Mouse (Mus musculus): ENCODE data around the gene Igf2bp1.

The Igf2bp1 gene

GRCm38 (mm10) chr11:96007516-96008235, 1.9 kb upstream of the Igf2bp1 start:
- no peak for DNase-seq (ENCODE audit: low read depth, low spot score)

GRCm38 (mm10) chr11:96006852-96007515, 1.2 kb upstream of the Igf2bp1 start:
- DNase-seq (ENCODE audit: low read depth, low spot score) = no peak

GRCm38 (mm10) chr11:96006367-96006851, 669 bp upstream of the Igf2bp1 start:
- DNase-seq (ENCODE audit: low read depth, low spot score) = no peak

- no peak for DNase-seq (ENCODE audit: low read depth, low spot score)
These were observed 842 bp downstream of the Igf2bp1 start for GRCm38 (mm10) chr11:96004793-96005402.

GRCm38 (mm10) chr11:96003969-96004792, 1.6 kb downstream of the Igf2bp1 start:
- no peak for DNase-seq (ENCODE audit: low read depth, low spot score)

GRCm38 (mm10) chr11:96003100-96003900, 2.4 kb downstream of the Igf2bp1 start:
- no peak for DNase-seq (ENCODE audit: low read depth, low spot score)

GRCm38 (mm10) chr11:95994151-95994550, 11.6 kb downstream of the Igf2bp1 start:
- DNase-seq (ENCODE audit: low read depth, low spot score) = no peak

- DNase-seq (ENCODE audit: low read depth, low spot score) = no peak
These were observed 14.6 kb downstream of the Igf2bp1 start for GRCm38 (mm10) chr11:95990886-95991708.

- DNase-seq (ENCODE audit: low read depth, low spot score) = no peak
These were observed 15.3 kb downstream of the Igf2bp1 start for GRCm38 (mm10) chr11:95990431-95990830.

GRCm38 (mm10) chr11:95989864-95990263, 15.9 kb downstream of the Igf2bp1 start:
- DNase-seq (ENCODE audit: low read depth, low spot score) = no peak

- DNase-seq (ENCODE audit: low read depth, low spot score) = no peak
These were observed 17.2 kb downstream of the Igf2bp1 start for GRCm38 (mm10) chr11:95988533-95988932.

DNA sequence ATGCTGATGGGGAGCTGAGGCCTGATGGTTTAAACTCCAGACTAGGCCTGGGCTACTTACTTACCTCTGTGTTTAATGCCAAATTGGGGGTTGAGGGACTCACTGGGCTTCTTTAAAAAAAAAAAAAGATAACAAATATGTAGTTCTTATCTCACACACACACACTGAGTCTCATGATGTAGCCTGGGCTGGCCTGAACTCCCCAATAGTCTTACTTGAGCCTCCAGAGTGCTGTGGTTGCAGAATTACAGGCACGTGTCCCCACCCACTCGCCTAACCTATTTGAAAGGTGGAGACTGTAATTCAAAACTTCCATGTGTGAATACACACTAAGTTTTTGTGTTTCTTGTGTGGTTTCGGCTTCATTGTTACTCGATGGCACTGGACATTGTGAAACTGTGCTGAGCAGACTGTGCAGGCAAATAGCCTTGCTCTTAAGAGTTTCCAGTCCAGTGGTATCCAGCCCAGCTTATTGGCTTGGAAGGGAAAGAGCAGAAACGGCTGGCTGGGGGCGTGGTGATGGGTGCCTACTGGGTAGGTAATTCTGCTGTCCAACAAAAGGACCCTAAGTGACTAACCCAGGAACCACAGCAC, 17.8 kb downstream of the Igf2bp1 start:
- DNase-seq (ENCODE audit: low read depth, low spot score) = no peak

DNA sequence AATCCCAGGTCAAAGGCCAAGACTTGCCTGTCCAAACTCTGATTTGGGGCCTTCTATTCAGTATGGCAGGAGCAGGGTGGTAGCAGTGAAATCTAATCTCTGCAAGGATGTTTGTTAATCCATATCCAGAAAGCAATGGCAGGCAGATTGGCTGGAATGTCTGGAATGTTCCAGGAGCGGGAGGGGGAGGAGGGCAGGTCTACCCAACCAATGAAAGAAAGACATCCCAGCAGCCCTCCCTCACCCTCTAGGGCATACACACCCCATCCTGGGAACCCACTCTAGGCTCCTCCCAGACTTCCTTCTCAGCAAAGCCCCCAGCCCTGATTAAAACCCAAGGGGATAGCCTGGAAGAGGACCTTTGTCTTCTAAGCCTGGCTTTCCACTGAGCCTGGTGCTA, 23.3 kb downstream of the Igf2bp1 start:
- DNase-seq (ENCODE audit: low read depth, low spot score) = no peak

DNA sequence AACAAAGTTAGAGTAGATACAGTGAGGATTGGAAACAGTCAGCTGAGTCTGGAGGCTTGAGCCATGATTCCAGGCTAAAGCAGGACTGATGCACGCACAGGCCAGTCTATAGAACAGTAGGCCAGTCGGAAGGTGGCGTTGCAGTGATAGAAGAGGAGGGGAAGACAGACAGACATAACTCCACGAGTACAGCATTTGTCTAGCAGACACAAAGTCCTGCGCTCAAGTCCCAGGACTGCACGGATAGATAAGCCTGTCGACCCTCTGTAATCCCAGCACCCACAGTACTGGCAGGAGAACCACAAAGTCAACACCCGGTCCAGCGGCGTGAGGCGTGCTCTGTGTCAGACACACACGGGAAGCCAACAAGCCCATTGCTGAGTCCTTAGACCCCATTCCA, 23.9 kb downstream of the Igf2bp1 start:
- no peak for DNase-seq (ENCODE audit: low read depth, low spot score)

DNA sequence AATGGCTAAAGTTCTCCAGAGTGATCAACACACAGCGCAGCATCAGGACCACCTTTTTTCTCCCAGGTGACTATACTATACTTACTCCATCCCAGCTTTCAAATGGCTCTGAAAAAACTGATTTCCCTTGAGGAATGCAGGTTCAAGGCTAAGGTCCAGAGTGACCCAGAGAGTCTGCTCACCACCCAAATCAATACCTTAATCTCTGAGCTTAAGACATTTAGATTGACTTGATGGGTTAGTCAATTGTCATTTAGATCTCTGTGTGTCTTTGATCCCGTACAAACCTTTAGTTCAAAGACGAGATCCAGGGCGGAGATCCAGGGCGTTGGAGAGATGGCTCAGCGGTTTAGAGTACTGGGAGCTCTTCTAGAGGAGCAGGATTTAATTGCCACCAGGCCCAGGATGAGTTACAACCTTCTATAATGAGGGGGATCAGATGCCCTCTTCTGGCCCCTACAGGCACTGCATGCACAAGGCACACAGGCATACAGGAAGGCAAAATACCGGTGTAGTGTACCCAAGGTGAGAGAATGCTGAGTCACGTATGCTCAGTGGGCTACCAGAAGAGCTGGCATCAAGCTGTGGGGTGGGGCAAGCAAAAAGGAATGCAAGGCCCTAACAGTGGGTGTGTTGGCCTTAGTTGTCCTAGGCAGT, 24.9 kb downstream of the Igf2bp1 start:
- no peak for DNase-seq (ENCODE audit: low read depth, low spot score)

DNA sequence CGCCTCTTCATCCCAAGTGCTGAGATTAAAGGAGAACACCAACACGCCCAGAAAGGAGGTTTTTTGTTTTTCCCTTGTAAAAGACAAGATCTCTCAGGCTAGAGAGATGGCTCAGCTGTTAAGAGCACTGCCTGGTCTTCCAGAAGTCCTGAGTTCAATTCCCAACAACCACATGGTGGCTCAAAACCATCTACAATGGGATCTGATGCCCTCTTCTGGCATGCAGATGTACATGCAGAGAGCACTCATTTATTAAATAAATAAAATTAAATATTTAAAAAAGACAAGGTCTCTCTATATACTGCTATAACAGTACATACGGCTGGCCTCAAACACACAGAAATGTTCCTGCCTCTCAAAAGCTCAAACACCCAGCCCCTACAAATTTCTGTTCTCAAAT, 27.3 kb downstream of the Igf2bp1 start:
- no peak for DNase-seq (ENCODE audit: low read depth, low spot score)

GRCm38 (mm10) chr11:95976290-95976689, 29.4 kb downstream of the Igf2bp1 start:
- DNase-seq (ENCODE audit: low read depth, low spot score) = no peak

DNA sequence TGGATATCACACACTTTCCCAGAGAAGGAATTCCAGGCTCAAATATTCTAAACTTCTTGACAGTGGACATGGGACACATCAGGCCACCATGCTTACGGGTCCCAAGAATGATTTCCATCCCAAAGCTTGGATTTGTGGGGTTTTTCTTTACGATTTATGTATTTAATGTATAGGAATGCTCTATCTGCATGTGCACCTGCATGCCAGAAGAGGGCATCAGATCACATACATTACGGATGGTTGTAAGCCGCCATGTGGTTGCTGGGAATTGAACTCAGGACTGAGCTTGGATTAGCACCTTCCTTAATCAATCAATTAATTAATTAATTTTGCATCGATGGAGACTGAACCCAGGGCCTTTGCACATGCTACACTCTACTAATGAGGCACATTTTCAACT, 30.0 kb downstream of the Igf2bp1 start:
- no peak for DNase-seq (ENCODE audit: low read depth, low spot score)

- DNase-seq (ENCODE audit: low read depth, low spot score) = no peak
These were observed 32.6 kb downstream of the Igf2bp1 start for GRCm38 (mm10) chr11:95973187-95973586.

All from telencephalon, adult 2 months (tissue).